8 mouse cellular contexts compared by ENCODE assay signal in the genomic region with DNA sequence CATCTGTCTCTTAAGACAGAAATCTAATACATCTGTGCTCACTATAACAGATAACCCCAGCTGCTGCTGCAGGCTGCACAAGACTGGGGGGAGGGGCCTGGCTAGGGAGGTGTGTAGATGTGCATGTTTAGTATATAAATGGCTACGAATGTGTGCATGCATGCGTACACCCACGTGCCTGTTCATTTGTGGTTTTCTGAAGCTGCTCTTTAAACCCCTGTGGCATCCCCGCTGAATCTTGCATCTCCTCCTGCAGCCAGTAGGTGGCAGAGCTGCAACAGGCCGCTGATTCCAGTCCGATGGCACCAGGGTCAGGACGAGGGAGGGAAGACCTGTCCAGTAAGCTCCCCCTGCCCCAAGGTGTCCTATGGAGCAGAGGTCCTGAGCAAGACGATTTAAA.
DNase-seq lines count a peak whose midpoint lies in the region; ATAC-seq lines count a peak whose summit lies in the region.

No protein-coding gene starts in this region.

- H3K36me3 ChIP-seq in heart, embryonic 11.5 days (ENCODE audit: control insufficient read depth, insufficient read depth, low read length), result no peaks in the 10 kb centered on the region
- H3K36me3 ChIP-seq in intestine, embryonic 16.5 days (ENCODE audit: control insufficient read depth, insufficient read depth, low read length), result no peaks in the 10 kb centered on the region
- H3K36me3 ChIP-seq in midbrain, embryonic 15.5 days (replicated peaks), result no peaks in the 10 kb centered on the region

- H3K4me1 ChIP-seq in heart, embryonic 11.5 days (ENCODE audit: control insufficient read depth, insufficient read depth, low read length), result peaks cover 27% of the 10 kb centered on the region
- no peaks in the 10 kb centered on the region for H3K4me1 ChIP-seq in intestine, embryonic 16.5 days (ENCODE audit: control insufficient read depth, insufficient read depth, low read length)
- peaks cover 38% of the 10 kb centered on the region for H3K4me1 ChIP-seq in midbrain, embryonic 15.5 days

- no peak overlapping the region for H3K4me2 ChIP-seq in heart, embryonic 11.5 days
- H3K4me2 ChIP-seq in intestine, embryonic 16.5 days (ENCODE audit: low read depth, low read length), result no peak overlapping the region
- no peak overlapping the region for H3K4me2 ChIP-seq in midbrain, embryonic 15.5 days

- no peak overlapping the region for H3K9ac ChIP-seq in heart, embryonic 11.5 days (ENCODE audit: low read depth, low read length)
- no peak overlapping the region for H3K9ac ChIP-seq in intestine, embryonic 16.5 days (ENCODE audit: low read depth, low read length)
- H3K9ac ChIP-seq in midbrain, embryonic 15.5 days, result no peak overlapping the region

- H3K4me3 ChIP-seq in heart, embryonic 11.5 days (ENCODE audit: low read depth, low read length), result no peak overlapping the region
- H3K4me3 ChIP-seq in intestine, embryonic 16.5 days (ENCODE audit: low read length), result no peak overlapping the region
- H3K4me3 ChIP-seq in midbrain, embryonic 15.5 days, result no peak overlapping the region

- no peaks in the 10 kb centered on the region for H3K27me3 ChIP-seq in heart, embryonic 11.5 days (ENCODE audit: control insufficient read depth, insufficient read depth, low read length)
- H3K27me3 ChIP-seq in intestine, embryonic 16.5 days (replicated peaks; ENCODE audit: control insufficient read depth, insufficient read depth, low read length), result no peaks in the 10 kb centered on the region; the same call in 1 of the 2 replicates
- H3K27me3 ChIP-seq in midbrain, embryonic 15.5 days (replicated peaks), result no peaks in the 10 kb centered on the region

- ATAC-seq in heart, embryonic 11.5 days (replicated peaks; ENCODE audit: insufficient number of reproducible peaks, low FRiP score, low TSS enrichment), result no peak
- ATAC-seq in intestine, embryonic 16.5 days, result peak; percentile 55
- ATAC-seq in midbrain, embryonic 15.5 days (replicated peaks), result peak; percentile 62

- 5% methylated on average over 8 of the region's 8 CpGs for WGBS in heart, embryonic 11.5 days (ENCODE audit: insufficient replicate concordance)
- 3% methylated on average over 8 of the region's 8 CpGs for WGBS in intestine, embryonic 16.5 days
- 3% methylated on average over 8 of the region's 8 CpGs for WGBS in midbrain, embryonic 15.5 days

- no peak overlapping the region for H3K27ac ChIP-seq in heart, embryonic 11.5 days (ENCODE audit: low read depth, low read length)
- H3K27ac ChIP-seq in intestine, embryonic 16.5 days (ENCODE audit: low read length), result no peak overlapping the region
- H3K27ac ChIP-seq in midbrain, embryonic 15.5 days, result no peak overlapping the region

- peak; percentile 96 for DNase-seq in heart, adult 11 months
- peak; percentile 85 for DNase-seq in embryo, embryonic 10 days (ENCODE audit: low spot score)
- peak; percentile 68 for DNase-seq in gastrocnemius, postnatal 14 days
- DNase-seq in left cerebral cortex, postnatal 25 days (ENCODE audit: low spot score in 2 of 2), result peak; percentile 74 to 78
- peak; percentile 30 to 66 for DNase-seq in spleen, postnatal 4 days (ENCODE audit: low spot score in 2 of 2)

- intact Hi-C loops in gastrocnemius, postnatal 14 days (cut with DNase I; ENCODE audit: low total_unique reads), result loop anchor here (2.0 kb wide), 1 partner anchor 263 kb away; no protein-coding TSS in a partner anchor
- intact Hi-C loops in left cerebral cortex, postnatal 25 days (cut with DNase I), result loop anchor here (1.0 to 5.0 kb wide), 2 partner anchors 149 to 263 kb away; no protein-coding TSS in a partner anchor

- H3K9me3 ChIP-seq in heart, embryonic 11.5 days (replicated peaks; ENCODE audit: control insufficient read depth, low read length), result no peaks in the 10 kb centered on the region
- no peaks in the 10 kb centered on the region for H3K9me3 ChIP-seq in intestine, embryonic 16.5 days (ENCODE audit: control insufficient read depth, low read length)
- H3K9me3 ChIP-seq in midbrain, embryonic 15.5 days, result no peaks in the 10 kb centered on the region
